Mouse (Mus musculus) heart, postnatal 0 days (tissue): ENCODE measurements around the gene Tas2r120.

Experiments
- CTCF ChIP-seq: IDR thresholded peaks from 2 replicates; pipeline ENCODE4 v1.5.1; 2016; ENCODE audit warnings: antibody characterized with exemption, control low read depth, low read depth
- EP300 ChIP-seq: IDR thresholded peaks from 2 replicates; pipeline ENCODE4 v1.6.1; 2016; ENCODE audit warnings: antibody characterized with exemption, low read depth

DNA sequence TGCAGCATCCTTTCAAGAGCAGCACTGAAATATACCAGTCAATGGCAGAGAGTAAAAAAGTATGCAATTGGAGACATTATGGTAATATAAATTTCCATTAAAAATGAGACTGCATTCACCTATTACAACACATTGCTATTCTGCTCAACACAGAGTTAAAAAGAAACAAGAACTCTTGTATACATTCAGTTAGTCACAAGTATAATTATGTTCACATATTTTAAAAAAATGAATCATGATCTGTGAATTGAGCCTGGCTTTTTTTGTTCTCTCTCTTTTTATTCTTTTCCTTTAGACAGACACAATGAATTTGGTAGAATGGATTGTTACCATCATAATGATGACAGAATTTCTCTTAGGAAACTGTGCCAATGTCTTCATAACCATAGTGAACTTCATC, at the start of gene Tas2r120:
- TF ChIP-seq CTCF (no peak), EP300 (no peak)
